Mouse (Mus musculus): ENCODE results near the gene Ephx3. TPM values are rescaled to one million over a fixed set of nuclear protein-coding genes. Genes with fewer than 3 reads are reported as not detected.

The Ephx3 gene
- 1 to 10 TPM; 1.1 to 1.3 TPM for total RNA-seq (2023)

DNA sequence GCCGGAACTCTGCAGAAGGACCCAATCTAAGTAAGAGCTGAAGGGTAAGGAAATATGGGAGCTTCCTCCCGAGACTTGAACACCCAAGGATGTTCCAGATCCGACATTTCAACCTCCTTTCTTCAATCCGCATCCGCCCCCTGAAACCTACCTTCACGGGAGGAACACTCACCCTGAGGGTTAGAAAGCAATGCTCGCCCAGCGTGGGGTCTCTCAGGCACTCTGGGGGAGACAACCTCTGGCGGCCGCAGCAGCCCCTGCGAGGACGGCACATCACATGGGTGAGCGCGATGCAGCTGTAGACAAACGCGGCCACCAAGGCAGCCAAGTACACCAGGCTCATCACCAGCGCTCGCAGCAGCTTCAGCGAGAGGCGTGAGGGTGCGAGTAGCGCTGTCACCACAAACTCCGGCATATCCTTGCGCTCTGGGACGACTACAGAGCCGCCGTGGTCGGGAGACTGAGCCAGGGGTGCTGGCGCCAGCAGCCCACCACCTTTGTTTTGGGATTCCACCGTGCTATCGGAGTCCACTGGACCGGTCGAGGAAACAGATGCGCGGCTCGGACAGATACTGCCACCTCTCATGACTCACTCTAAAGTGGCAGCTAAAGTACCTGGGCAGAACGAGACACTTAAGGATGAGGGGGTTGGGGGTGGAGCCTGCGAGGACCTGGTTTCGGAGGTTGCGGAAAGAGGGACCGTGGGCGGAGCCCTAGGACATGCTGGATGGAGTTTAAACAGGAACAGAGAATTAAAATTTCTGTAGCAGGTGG, at the start of gene Ephx3:
Gene Ephx3, minus strand, starts transcription at position 687 of the 774 bp plus-strand sequence.

DNA sequence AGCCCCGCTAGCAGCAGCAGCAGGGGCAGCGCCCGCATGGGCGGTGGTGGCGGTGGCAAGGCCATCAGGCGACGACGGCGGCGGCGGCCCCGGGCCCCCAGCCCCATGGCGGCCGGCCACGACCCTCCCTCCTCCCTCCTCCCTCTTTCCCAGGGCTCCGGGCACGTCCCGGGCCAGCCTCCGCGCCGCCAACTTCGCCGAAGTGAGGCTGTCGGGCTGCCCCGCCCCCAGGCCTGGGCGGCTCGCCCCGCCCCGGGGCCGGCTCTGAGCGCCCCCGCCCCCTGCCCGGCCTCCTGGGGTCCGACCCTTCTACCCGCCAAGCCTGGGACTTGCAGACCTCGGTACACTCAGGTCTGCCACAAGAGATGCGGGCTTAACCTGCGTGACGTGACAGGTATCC, 22.7 kb downstream of the Ephx3 start, which contains the start of gene Notch3:
Gene Notch3, minus strand, starts transcription at position 166 of the 400 bp plus-strand sequence.

Other genes with a start within 250 kb of the Ephx3 start
- gene Rrp1b, start 153.4 kb downstream of the Ephx3 start, total RNA-seq (2023) = 10 to 100 TPM; 80.2 to 99.0 TPM
- gene Hsf2bp, start 153.2 kb downstream of the Ephx3 start, total RNA-seq (2023) = not detected
- under 1 TPM; 0.10 to 0.30 TPM for gene Notch3, start 22.7 kb downstream of the Ephx3 start, total RNA-seq (2023)
- 100 to 1,000 TPM; 257 to 280 TPM for gene Brd4, start 95.2 kb upstream of the Ephx3 start, total RNA-seq (2023)
- 100 to 1,000 TPM; 134 to 141 TPM for gene Akap8, start 131.7 kb upstream of the Ephx3 start, total RNA-seq (2023)
- gene Akap8l, start 161.1 kb upstream of the Ephx3 start, total RNA-seq (2023) = 10 to 100 TPM; 81.7 to 94.4 TPM
- 10 to 100 TPM; 30.7 to 31.2 TPM for gene Wiz, start 199.9 kb upstream of the Ephx3 start, total RNA-seq (2023)
- gene Rasal3, start 214.0 kb upstream of the Ephx3 start, total RNA-seq (2023) = 10 to 100 TPM; 33.3 to 40.7 TPM
- gene Pglyrp2, start 234.6 kb upstream of the Ephx3 start, total RNA-seq (2023) = under 1 TPM; 0.36 to 0.45 TPM